Mouse (Mus musculus) ES-E14 (cell line): ENCODE measurements around the gene Ager. TPM values are rescaled to one million over a fixed set of nuclear protein-coding genes. Genes with fewer than 3 reads are reported as not detected.

Experiments used
- DNase-seq: peaks from one replicate; pipeline ENCODE4 v3.0.0-alpha.2; 2013; ENCODE audit warnings: low read depth, low spot score
- H3K27ac ChIP-seq: 2 replicates; pipeline ENCODE4 v1.5.1; 2012; ENCODE audit warnings: low read depth, mild to moderate bottlenecking, low read length, moderate library complexity, mixed read lengths; ENCODE audit not compliant: poor library complexity, insufficient read depth, severe bottlenecking
- H3K36me3 ChIP-seq: 2 replicates; pipeline ENCODE4 v1.6.1; 2012; ENCODE audit warnings: mild to moderate bottlenecking, low read length, moderate library complexity, mixed read lengths; ENCODE audit not compliant: control insufficient read depth, poor library complexity, insufficient read depth, severe bottlenecking
- H3K4me1 ChIP-seq, 2 experiments: fragments of 150-350 bp in 1 of 2; sonication (generic) in 1 of 2; 2 replicates each; pipeline ENCODE4 v1.6.1; 2012; ENCODE audit warnings: low read length in 2 of 2, mild to moderate bottlenecking in 1 of 2, mixed read lengths in 1 of 2; ENCODE audit not compliant: control insufficient read depth in 2 of 2, insufficient read depth in 2 of 2, poor library complexity in 1 of 2
- H3K4me3 ChIP-seq, 2 experiments: fragments of 150-350 bp in 1 of 2; sonication (generic) in 1 of 2; 2 replicates each; pipeline ENCODE4 v1.5.1; 2012; ENCODE audit warnings: low read length in 2 of 2, low read depth in 1 of 2, mild to moderate bottlenecking in 1 of 2, mixed read lengths in 1 of 2; ENCODE audit not compliant: insufficient read depth in 1 of 2, poor library complexity in 1 of 2, severe bottlenecking in 1 of 2
- H3K9ac ChIP-seq: 2 replicates; pipeline ENCODE4 v1.6.1; 2012; ENCODE audit warnings: low read depth, mild to moderate bottlenecking, low read length, mixed read lengths; ENCODE audit not compliant: poor library complexity, insufficient read depth, severe bottlenecking
- H3K9me3 ChIP-seq: fragments of 150-350 bp; sonication (generic); 2 replicates; pipeline ENCODE4 v1.6.1; 2012; ENCODE audit warnings: low read depth, mild to moderate bottlenecking, low read length; ENCODE audit not compliant: control insufficient read depth, insufficient read depth
- CHD2 ChIP-seq: IDR thresholded peaks from 2 replicates; pipeline ENCODE4 v1.6.1; 2014; ENCODE audit warnings: mild to moderate bottlenecking, low read depth, low read length, inconsistent platforms
- HCFC1 ChIP-seq: IDR thresholded peaks from 2 replicates; pipeline ENCODE4 v1.6.1; 2012; ENCODE audit warnings: low read length, inconsistent platforms, borderline replicate concordance; ENCODE audit not compliant: insufficient read depth
- MAFK ChIP-seq: IDR thresholded peaks from 2 replicates; pipeline ENCODE4 v1.6.1; 2014; ENCODE audit warnings: mild to moderate bottlenecking, low read depth, low read length, inconsistent platforms; ENCODE audit not compliant: insufficient read depth
- ZC3H11A ChIP-seq: IDR thresholded peaks from 2 replicates; pipeline ENCODE4 v1.6.1; 2012; ENCODE audit warnings: low read depth, mild to moderate bottlenecking, inconsistent platforms, low read length, borderline replicate concordance
- ZNF384 ChIP-seq: IDR thresholded peaks from 2 replicates; pipeline ENCODE4 v1.6.1; 2012; ENCODE audit warnings: low read depth, low read length, inconsistent platforms
- in situ Hi-C, 2 experiments: fragments of 600-800 bp; cut with MboI; formaldehyde crosslinking; loops; one replicate each; pipeline ENCODE4 v1.15.1; 2025; ENCODE audit warnings: low sequenced_read_pairs in 2 of 2, inconsistent platforms in 1 of 2; ENCODE audit not compliant: unreplicated experiment in 2 of 2
- total RNA-seq: library from RNA; depleted of rRNA; stranded (reverse); fragments of 300-350 nt; gene quantifications from 2 replicates; pipeline ENCODE4 v1.2.3, GENCODE M21; 2012

Gene Ager
- total RNA-seq, 1 experiment: 2.3 TPM

DNA sequence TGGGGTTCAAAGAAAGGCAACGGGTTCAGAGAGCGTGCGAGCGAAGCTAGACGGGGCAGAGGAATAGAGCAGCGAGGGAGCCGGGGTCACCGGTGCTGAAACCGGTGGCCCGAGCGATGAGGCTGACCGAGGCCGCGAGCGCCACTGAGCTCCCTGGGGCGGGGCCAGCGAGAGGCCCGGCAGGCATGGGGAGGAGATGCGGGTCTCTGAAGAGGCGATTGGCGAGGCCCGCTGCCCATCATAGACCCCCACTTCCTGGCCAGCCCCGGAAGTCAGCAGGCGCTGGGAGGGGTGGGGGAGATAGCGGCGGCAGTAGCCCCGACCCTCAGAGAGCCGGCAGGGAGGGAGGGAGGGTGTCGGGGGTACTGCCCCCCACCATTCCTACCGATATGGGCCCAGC lies 7.9 kb downstream of the Ager start:
- Histone ChIP-seq H3K4me3 (peak overlapping the region; percentile 94 to 98), H3K4me1 (peaks cover 0 to 8% of the 10 kb centered on the region in 2 experiments; a peak in 1 of 4 replicates), H3K36me3 (peaks cover 6% of the 10 kb centered on the region; the same call in 1 of the 2 replicates), H3K9ac (peak overlapping the region; percentile 89), H3K9me3 (no peaks in the 10 kb centered on the region), H3K27ac (peak overlapping the region; percentile 73)
- DNase-seq: peak; percentile 90
- TF ChIP-seq ZC3H11A (no peak), CHD2 (peak; percentile 35; the same call in 1 of the 2 replicates)
- in situ Hi-C loops: no loop called here

GRCm38 (mm10) chr17:34606186-34607039 lies 8.8 kb downstream of the Ager start:
- no peak for DNase-seq
- no peaks in the 10 kb centered on the region for H3K9me3 ChIP-seq
- TF ChIP-seq ZC3H11A: no peak
- TF ChIP-seq HCFC1: no peak
- TF ChIP-seq ZNF384: no peak
- TF ChIP-seq MAFK: no peak
- TF ChIP-seq CHD2: no peak
- peaks cover 0 to 8% of the 10 kb centered on the region in 2 experiments; a peak in 1 of 4 replicates for H3K4me1 ChIP-seq
- peak overlapping the region; percentile 73 for H3K27ac ChIP-seq
- in situ Hi-C loops: no loop called here
- H3K4me3 ChIP-seq: peak overlapping the region; percentile 94 to 98
- peaks cover 6% of the 10 kb centered on the region; the same call in 1 of the 2 replicates for H3K36me3 ChIP-seq
- H3K9ac ChIP-seq: peak overlapping the region; percentile 89

- DNase-seq: no peak
- Histone ChIP-seq H3K27ac (no peak overlapping the region), H3K4me3 (no peak overlapping the region), H3K9ac (no peak overlapping the region), H3K4me1 (peaks cover 0 to 8% of the 10 kb centered on the region in 2 experiments; a peak in 1 of 4 replicates), H3K36me3 (peaks cover 21% of the 10 kb centered on the region; the same call in 1 of the 2 replicates), H3K9me3 (no peaks in the 10 kb centered on the region)
- TF ChIP-seq HCFC1 (no peak), ZNF384 (no peak), ZC3H11A (no peak), MAFK (no peak), CHD2 (no peak)
- in situ Hi-C loops: no loop called here
Measured at GRCm38 (mm10) chr17:34607997-34608396, 10.3 kb downstream of the Ager start.

DNA sequence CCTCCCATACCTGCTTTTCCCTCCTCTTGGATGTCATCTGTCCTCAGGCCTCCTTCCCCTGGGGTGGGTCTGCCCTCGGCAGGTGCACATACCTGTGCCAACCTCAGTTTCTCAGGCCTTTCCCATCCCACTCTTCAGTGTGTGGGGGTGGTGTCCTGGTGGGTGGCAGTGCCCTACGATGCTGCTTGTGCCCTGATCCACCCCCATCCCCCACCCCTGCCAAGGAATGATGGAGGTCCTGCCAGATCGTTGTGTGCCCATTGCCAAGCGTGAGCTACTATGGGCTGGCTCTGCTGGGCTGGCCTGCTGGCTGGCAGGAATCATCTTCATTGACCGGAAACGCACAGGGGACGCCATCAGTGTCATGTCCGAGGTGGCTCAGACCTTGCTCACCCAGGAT lies 13.4 kb downstream of the Ager start:
- Histone ChIP-seq H3K9me3 (no peaks in the 10 kb centered on the region), H3K9ac (no peak overlapping the region), H3K36me3 (peaks cover 32% of the 10 kb centered on the region; the same call in 1 of the 2 replicates), H3K4me1 (peaks cover 0 to 5% of the 10 kb centered on the region in 2 experiments; a peak in 1 of 4 replicates), H3K4me3 (no peak overlapping the region), H3K27ac (no peak overlapping the region)
- DNase-seq: no peak
- TF ChIP-seq MAFK: no peak
- TF ChIP-seq ZC3H11A: no peak
- in situ Hi-C loops: no loop called here

DNA sequence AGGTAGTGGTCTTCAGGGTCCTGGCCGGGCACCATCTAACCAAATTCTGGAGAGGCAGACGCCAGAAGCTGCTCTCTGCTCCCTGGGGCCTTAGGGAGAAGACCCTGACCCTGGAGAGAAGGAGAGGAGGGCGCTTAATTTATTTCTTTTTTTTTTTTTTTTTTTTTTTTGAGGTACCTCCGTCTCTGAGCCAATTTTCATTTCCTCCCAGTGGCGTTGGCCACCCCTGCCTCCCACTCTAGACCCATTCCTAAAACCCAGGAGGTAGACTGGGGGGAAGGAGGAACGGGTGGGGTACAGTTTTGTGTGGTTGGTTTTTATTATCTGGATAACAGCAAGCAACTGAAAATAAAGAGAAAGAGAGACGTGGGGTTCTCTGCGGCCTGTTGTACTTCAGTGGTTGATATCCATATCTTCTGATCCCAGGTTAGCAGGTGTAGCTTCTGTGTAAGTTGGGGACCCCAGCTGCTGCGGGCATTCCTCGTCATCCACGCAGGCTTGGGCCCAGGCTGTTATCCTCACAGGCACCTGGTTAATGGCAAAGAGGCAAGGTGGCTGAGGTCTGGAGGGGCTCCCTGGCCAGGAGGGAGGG lies 15.5 kb downstream of the Ager start:
- no peak for DNase-seq
- in situ Hi-C loops: no loop called here
- H3K4me1 ChIP-seq: no peaks in the 10 kb centered on the region; a peak in 1 of 4 replicates
- TF ChIP-seq CHD2 (no peak), ZNF384 (no peak), MAFK (no peak), ZC3H11A (no peak), HCFC1 (no peak)
- H3K9me3 ChIP-seq: no peaks in the 10 kb centered on the region
- H3K27ac ChIP-seq: no peak overlapping the region
- H3K36me3 ChIP-seq: peaks cover 30% of the 10 kb centered on the region; the same call in 1 of the 2 replicates
- no peak overlapping the region for H3K4me3 ChIP-seq
- H3K9ac ChIP-seq: no peak overlapping the region
